Mouse (Mus musculus): ENCODE results near the gene Ilvbl. TPM values are rescaled to one million over a fixed set of nuclear protein-coding genes. Genes with fewer than 3 reads are reported as not detected.

The Ilvbl gene
- 3.4 TPM for polyA plus RNA-seq (2014; fragmentation: Illumina TruSeq; extraction: RNeasy Lipid Tissue Mini Kit (QIAGEN cat#74804))

GRCm38 (mm10) chr10:78574250-78575104 lies at the start of gene Ilvbl:
Ilvbl (plus strand) TSS chr10:78574346.

DNA sequence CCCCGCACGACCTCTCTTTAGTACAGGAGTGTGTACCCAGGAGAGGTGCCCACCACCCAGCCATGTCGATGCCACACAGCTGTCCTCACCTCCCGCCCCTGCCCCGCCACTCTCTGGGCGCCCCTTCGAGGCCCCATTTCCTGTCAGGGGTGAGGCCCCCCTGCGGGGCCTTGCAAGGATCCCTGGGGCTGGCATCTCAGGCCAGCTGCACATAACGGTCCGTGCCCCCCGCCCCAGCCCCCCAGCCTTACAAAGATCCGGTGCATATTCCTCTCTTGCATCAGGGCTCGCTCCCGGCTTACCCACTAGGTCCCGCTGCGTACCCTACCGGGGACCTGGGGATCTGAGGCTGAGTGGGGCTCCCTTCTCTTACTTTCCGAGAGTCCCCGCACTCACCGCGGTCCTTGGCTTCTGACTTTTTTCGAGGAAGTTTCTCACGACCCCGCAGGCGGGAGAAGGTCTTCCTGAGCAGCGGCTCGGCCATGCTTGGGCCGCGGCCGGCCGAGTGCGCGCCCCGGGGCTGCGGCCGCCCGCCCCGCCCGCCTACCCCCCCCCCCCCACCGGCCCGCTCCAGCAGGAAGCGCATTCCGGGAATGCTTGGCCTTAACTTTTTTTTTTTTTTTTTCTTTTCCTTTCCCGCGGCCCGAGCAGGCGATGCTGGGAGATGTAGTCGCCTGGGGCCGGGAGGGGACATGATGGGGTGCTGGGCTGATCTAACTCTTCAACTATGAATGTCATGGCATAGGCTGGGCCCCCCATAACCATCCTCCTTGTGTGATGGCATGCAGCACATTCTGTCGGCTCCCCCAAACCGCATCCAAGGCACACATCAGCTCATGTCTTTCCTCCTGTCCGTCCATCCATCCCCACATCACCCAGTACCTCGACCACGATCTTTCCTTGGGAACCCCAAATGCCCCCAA lies 17.5 kb downstream of the Ilvbl start, which contains the start of gene Syde1:
Gene Syde1, minus strand, starts transcription at position 559 of the 923 bp plus-strand sequence.

DNA sequence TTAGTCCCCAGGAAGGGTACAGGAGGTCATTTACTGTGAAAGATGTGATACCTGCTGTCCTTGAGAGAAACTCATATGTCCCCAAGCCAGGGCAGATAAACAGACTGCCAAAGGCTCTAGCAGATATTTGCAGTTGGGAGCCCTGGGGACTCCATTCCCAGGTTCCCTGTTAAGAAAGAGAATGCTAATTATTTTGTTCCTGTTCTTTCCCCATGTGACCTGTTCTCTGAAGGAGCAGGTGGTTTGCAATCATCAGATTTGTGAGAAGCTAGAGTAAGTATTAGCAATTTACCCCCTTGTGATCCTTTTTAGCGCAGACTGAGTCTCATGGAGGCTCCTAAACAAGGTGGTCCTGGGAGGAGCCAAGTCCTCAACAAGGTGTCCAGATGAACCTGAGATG lies 43.8 kb downstream of the Ilvbl start, which contains the start of gene Olfr1357:
Gene Olfr1357, minus strand, starts transcription at position 101 of the 400 bp plus-strand sequence.

Other genes with a start within 250 kb of the Ilvbl start
- 30.7 TPM for gene Agpat3, start 221.9 kb upstream of the Ilvbl start, polyA plus RNA-seq (2014; fragmentation: Illumina TruSeq; extraction: RNeasy Lipid Tissue Mini Kit (QIAGEN cat#74804))
- 35.8 TPM for gene Rrp1, start 161.3 kb upstream of the Ilvbl start, polyA plus RNA-seq (2014; fragmentation: Illumina TruSeq; extraction: RNeasy Lipid Tissue Mini Kit (QIAGEN cat#74804))
- 50.0 TPM for gene Cstb, start 148.7 kb upstream of the Ilvbl start, polyA plus RNA-seq (2014; fragmentation: Illumina TruSeq; extraction: RNeasy Lipid Tissue Mini Kit (QIAGEN cat#74804))
- gene Pdxk, start 109.4 kb upstream of the Ilvbl start, polyA plus RNA-seq (2014; fragmentation: Illumina TruSeq; extraction: RNeasy Lipid Tissue Mini Kit (QIAGEN cat#74804)), result 12.0 TPM
- gene Olfr1358, start 56.9 kb upstream of the Ilvbl start, polyA plus RNA-seq (2014; fragmentation: Illumina TruSeq; extraction: RNeasy Lipid Tissue Mini Kit (QIAGEN cat#74804)), result not detected
- 12.0 TPM for gene Syde1, start 17.6 kb downstream of the Ilvbl start, polyA plus RNA-seq (2014; fragmentation: Illumina TruSeq; extraction: RNeasy Lipid Tissue Mini Kit (QIAGEN cat#74804))
- gene Olfr1357, start 43.7 kb downstream of the Ilvbl start, polyA plus RNA-seq (2014; fragmentation: Illumina TruSeq; extraction: RNeasy Lipid Tissue Mini Kit (QIAGEN cat#74804)), result not detected
- 0.26 TPM for gene Casp14, start 143.9 kb downstream of the Ilvbl start, polyA plus RNA-seq (2014; fragmentation: Illumina TruSeq; extraction: RNeasy Lipid Tissue Mini Kit (QIAGEN cat#74804))
- gene Ccdc105, start 178.7 kb downstream of the Ilvbl start, polyA plus RNA-seq (2014; fragmentation: Illumina TruSeq; extraction: RNeasy Lipid Tissue Mini Kit (QIAGEN cat#74804)), result not detected
- gene Slc1a6, start 206.2 kb downstream of the Ilvbl start, polyA plus RNA-seq (2014; fragmentation: Illumina TruSeq; extraction: RNeasy Lipid Tissue Mini Kit (QIAGEN cat#74804)), result 0.29 TPM